Comparison of ENCODE assay signal across 8 mouse cellular contexts in the genomic region with DNA sequence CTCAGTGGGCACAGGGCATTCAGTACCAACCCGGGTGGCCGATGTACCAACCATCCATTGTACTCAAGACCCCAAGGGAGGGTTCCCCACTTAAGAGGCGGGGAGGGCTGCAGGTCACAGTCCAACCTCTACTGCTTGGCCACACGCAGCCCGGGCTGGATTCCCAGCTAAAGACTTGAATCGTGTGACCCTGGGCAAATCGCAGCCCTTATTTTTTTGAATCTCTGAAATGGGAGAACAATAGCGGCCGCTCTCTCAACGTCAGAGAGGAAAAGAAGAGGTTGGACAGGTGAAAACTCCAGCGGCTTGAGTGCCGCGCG. TPM values are rescaled to one million over a fixed set of nuclear protein-coding genes. Genes with fewer than 3 reads are reported as not detected.
DNase-seq lines count a peak whose midpoint lies in the region; ATAC-seq and TF ChIP-seq lines count a peak whose summit lies in the region.

No protein-coding gene starts in this region.

- 1% methylated on average over 14 of the region's 14 CpGs for WGBS in kidney, embryonic 14.5 days
- WGBS in hindbrain, embryonic 12.5 days = under 1% methylated on average over 14 of the region's 14 CpGs
- WGBS in midbrain, embryonic 14.5 days = under 1% methylated on average over 14 of the region's 14 CpGs

- H3K4me1 ChIP-seq in kidney, embryonic 14.5 days (ENCODE audit: control insufficient read depth, insufficient read depth, low read length) = peaks cover 34% of the 10 kb centered on the region
- H3K4me1 ChIP-seq in bone marrow macrophage, adult 2 months (ENCODE audit: control insufficient read depth, insufficient read depth, low read length) = peaks cover 12% of the 10 kb centered on the region
- H3K4me1 ChIP-seq in hindbrain, embryonic 12.5 days = peaks cover 30% of the 10 kb centered on the region
- peaks cover 26% of the 10 kb centered on the region for H3K4me1 ChIP-seq in midbrain, embryonic 14.5 days (ENCODE audit: control insufficient read depth, insufficient read depth, low read length)

- no peak for DNase-seq in kidney, postnatal 25 days
- peak; percentile 55 for DNase-seq in midbrain, embryonic 14.5 days
- no peak for DNase-seq in frontal cortex, postnatal 10 days (ENCODE audit: low spot score in 2 of 2)
- no peak for DNase-seq in layer of hippocampus, postnatal 36 days

- no peak for ATAC-seq in kidney, embryonic 14.5 days (ENCODE audit: low FRiP score, low TSS enrichment)
- ATAC-seq in hindbrain, embryonic 12.5 days (ENCODE audit: low FRiP score) = peak; percentile 18; the same call in 1 of the 2 replicates
- peak; percentile 4; the same call in 1 of the 2 replicates for ATAC-seq in midbrain, embryonic 14.5 days (ENCODE audit: low FRiP score, low TSS enrichment)
- ATAC-seq in granulocyte monocyte progenitor cell, adult 5-6 weeks (replicated peaks; ENCODE audit: poor library complexity, severe bottlenecking) = no peak

- no peaks in the 10 kb centered on the region for H3K27me3 ChIP-seq in kidney, embryonic 14.5 days (ENCODE audit: control insufficient read depth, insufficient read depth, low read length)
- H3K27me3 ChIP-seq in hindbrain, embryonic 12.5 days = no peaks in the 10 kb centered on the region
- H3K27me3 ChIP-seq in midbrain, embryonic 14.5 days (ENCODE audit: control insufficient read depth, insufficient read depth, low read length) = no peaks in the 10 kb centered on the region

- peaks cover 30% of the 10 kb centered on the region for H3K36me3 ChIP-seq in kidney, embryonic 14.5 days (ENCODE audit: control insufficient read depth, insufficient read depth, low read length)
- peaks cover 30% of the 10 kb centered on the region for H3K36me3 ChIP-seq in hindbrain, embryonic 12.5 days
- H3K36me3 ChIP-seq in midbrain, embryonic 14.5 days (ENCODE audit: control insufficient read depth, insufficient read depth, low read length) = peaks cover 28% of the 10 kb centered on the region

- peak overlapping the region; percentile 75 for H3K4me2 ChIP-seq in kidney, embryonic 14.5 days (replicated peaks; ENCODE audit: low read depth, low read length)
- H3K4me2 ChIP-seq in hindbrain, embryonic 12.5 days (replicated peaks) = peak overlapping the region; percentile 84
- peak overlapping the region; percentile 86 for H3K4me2 ChIP-seq in midbrain, embryonic 14.5 days (ENCODE audit: low read length)

- H3K27ac ChIP-seq in kidney, embryonic 14.5 days (ENCODE audit: low read depth, low read length) = peak overlapping the region; percentile 99
- no peak overlapping the region for H3K27ac ChIP-seq in bone marrow macrophage, adult 2 months (ENCODE audit: insufficient read depth, low read depth, low read length)
- H3K27ac ChIP-seq in hindbrain, embryonic 12.5 days = peak overlapping the region; percentile 97
- H3K27ac ChIP-seq in midbrain, embryonic 14.5 days (replicated peaks; ENCODE audit: low read depth, low read length) = peak overlapping the region; percentile 97

- H3K9ac ChIP-seq in kidney, embryonic 14.5 days (ENCODE audit: low read depth, low read length) = peak overlapping the region; percentile 99
- peak overlapping the region; percentile 99 for H3K9ac ChIP-seq in hindbrain, embryonic 12.5 days
- peak overlapping the region; percentile 100 for H3K9ac ChIP-seq in midbrain, embryonic 14.5 days (replicated peaks; ENCODE audit: low read length)

- no peak for TF ChIP-seq POLR2A in bone marrow macrophage, adult 2 months (IDR thresholded peaks at IDR 0.05; ENCODE audit: borderline replicate concordance, low read depth, low read length)

- H3K9me3 ChIP-seq in kidney, embryonic 14.5 days (ENCODE audit: control insufficient read depth, low read length) = no peaks in the 10 kb centered on the region
- no peaks in the 10 kb centered on the region for H3K9me3 ChIP-seq in hindbrain, embryonic 12.5 days (replicated peaks)
- no peaks in the 10 kb centered on the region for H3K9me3 ChIP-seq in midbrain, embryonic 14.5 days (ENCODE audit: control insufficient read depth, low read length)

- no peak for TF ChIP-seq CTCF in bone marrow macrophage, adult 2 months (IDR thresholded peaks at IDR 0.05; ENCODE audit: low read depth, low read length)

- H3K4me3 ChIP-seq in kidney, embryonic 14.5 days (ENCODE audit: low read length) = peak overlapping the region; percentile 100
- peak overlapping the region; percentile 66 for H3K4me3 ChIP-seq in bone marrow macrophage, adult 2 months (ENCODE audit: insufficient read depth, low read length)
- H3K4me3 ChIP-seq in hindbrain, embryonic 12.5 days = peak overlapping the region; percentile 95
- H3K4me3 ChIP-seq in midbrain, embryonic 14.5 days (replicated peaks; ENCODE audit: low read depth, low read length) = peak overlapping the region; percentile 100

RNA-seq across cellular contexts. Expression of a gene that starts 0.8 kb away (rescaled TPM):
- 68.2 and 111 TPM in 2 replicates for polyA plus RNA-seq in kidney, embryonic 14.5 days (2014; fragmentation: Nextera tagmentation; extraction: Ambion mirVana)
- 0.68 TPM in 1 of 2 replicates, not detected in the other for polyA plus RNA-seq in bone marrow macrophage, adult 2 months (2012; ENCODE audit: insufficient read depth, insufficient read length, missing spikeins)
- 149 and 152 TPM in 2 replicates for polyA plus RNA-seq in hindbrain, embryonic 12.5 days (2016; fragmentation: Nextera tagmentation; extraction: Ambion mirVana)
- polyA plus RNA-seq in midbrain, embryonic 14.5 days (2014; fragmentation: Nextera tagmentation; extraction: Ambion mirVana) = 68.4 and 103 TPM in 2 replicates
- total RNA-seq in granulocyte monocyte progenitor cell, adult 5-6 weeks (2014; fragmentation: Nextera tagmentation) = 4.9 and 7.3 TPM in 2 replicates
- 2.8 and 3.6 TPM in 2 replicates for total RNA-seq in granulocyte monocyte progenitor cell, adult 5-6 weeks (2017)
- 10 to 100 TPM; 10.9 to 15.0 TPM for total RNA-seq in layer of hippocampus, postnatal 36 days (2021)

RNA-seq across cellular contexts. Expression of a gene that starts 11.9 kb away (rescaled TPM):
- 15.8 and 20.6 TPM in 2 replicates for polyA plus RNA-seq in kidney, embryonic 14.5 days (2014; fragmentation: Nextera tagmentation; extraction: Ambion mirVana)
- 4.8 and 5.2 TPM in 2 replicates for polyA plus RNA-seq in bone marrow macrophage, adult 2 months (2012; ENCODE audit: insufficient read depth, insufficient read length, missing spikeins)
- polyA plus RNA-seq in hindbrain, embryonic 12.5 days (2016; fragmentation: Nextera tagmentation; extraction: Ambion mirVana) = 10.7 and 12.9 TPM in 2 replicates
- polyA plus RNA-seq in midbrain, embryonic 14.5 days (2014; fragmentation: Nextera tagmentation; extraction: Ambion mirVana) = 3.9 and 4.2 TPM in 2 replicates
- 3.5 and 14.4 TPM in 2 replicates for total RNA-seq in granulocyte monocyte progenitor cell, adult 5-6 weeks (2014; fragmentation: Nextera tagmentation)
- 5.8 and 6.1 TPM in 2 replicates for total RNA-seq in granulocyte monocyte progenitor cell, adult 5-6 weeks (2017)
- total RNA-seq in layer of hippocampus, postnatal 36 days (2021) = 1 to 10 TPM; 2.4 to 2.5 TPM

RNA-seq across cellular contexts. Expression of a gene that starts 11.9 kb away (rescaled TPM):
- 23.1 and 28.1 TPM in 2 replicates for polyA plus RNA-seq in kidney, embryonic 14.5 days (2014; fragmentation: Nextera tagmentation; extraction: Ambion mirVana)
- polyA plus RNA-seq in bone marrow macrophage, adult 2 months (2012; ENCODE audit: insufficient read depth, insufficient read length, missing spikeins) = 2.2 and 2.5 TPM in 2 replicates
- 9.4 and 10.2 TPM in 2 replicates for polyA plus RNA-seq in hindbrain, embryonic 12.5 days (2016; fragmentation: Nextera tagmentation; extraction: Ambion mirVana)
- 6.4 and 6.9 TPM in 2 replicates for polyA plus RNA-seq in midbrain, embryonic 14.5 days (2014; fragmentation: Nextera tagmentation; extraction: Ambion mirVana)
- total RNA-seq in granulocyte monocyte progenitor cell, adult 5-6 weeks (2014; fragmentation: Nextera tagmentation) = 1.1 and 3.5 TPM in 2 replicates
- total RNA-seq in granulocyte monocyte progenitor cell, adult 5-6 weeks (2017) = 2.9 and 4.1 TPM in 2 replicates
- 10 to 100 TPM; 22.3 to 24.0 TPM for total RNA-seq in layer of hippocampus, postnatal 36 days (2021)

RNA-seq across cellular contexts. Expression of a gene that starts 18.8 kb away (rescaled TPM):
- polyA plus RNA-seq in kidney, embryonic 14.5 days (2014; fragmentation: Nextera tagmentation; extraction: Ambion mirVana) = 1,650 and 2,291 TPM in 2 replicates
- polyA plus RNA-seq in bone marrow macrophage, adult 2 months (2012; ENCODE audit: insufficient read depth, insufficient read length, missing spikeins) = 867 and 1,013 TPM in 2 replicates
- 894 and 983 TPM in 2 replicates for polyA plus RNA-seq in hindbrain, embryonic 12.5 days (2016; fragmentation: Nextera tagmentation; extraction: Ambion mirVana)
- 977 and 1,164 TPM in 2 replicates for polyA plus RNA-seq in midbrain, embryonic 14.5 days (2014; fragmentation: Nextera tagmentation; extraction: Ambion mirVana)
- 5,451 and 5,560 TPM in 2 replicates for total RNA-seq in granulocyte monocyte progenitor cell, adult 5-6 weeks (2014; fragmentation: Nextera tagmentation)
- total RNA-seq in granulocyte monocyte progenitor cell, adult 5-6 weeks (2017) = 3,079 and 3,080 TPM in 2 replicates
- total RNA-seq in layer of hippocampus, postnatal 36 days (2021) = 100 to 1,000 TPM; 714 to 715 TPM

RNA-seq across cellular contexts. Expression of a gene that starts 23.7 kb away (rescaled TPM):
- polyA plus RNA-seq in kidney, embryonic 14.5 days (2014; fragmentation: Nextera tagmentation; extraction: Ambion mirVana) = 128 and 156 TPM in 2 replicates
- 28.8 and 30.5 TPM in 2 replicates for polyA plus RNA-seq in bone marrow macrophage, adult 2 months (2012; ENCODE audit: insufficient read depth, insufficient read length, missing spikeins)
- polyA plus RNA-seq in hindbrain, embryonic 12.5 days (2016; fragmentation: Nextera tagmentation; extraction: Ambion mirVana) = 75.2 and 81.0 TPM in 2 replicates
- polyA plus RNA-seq in midbrain, embryonic 14.5 days (2014; fragmentation: Nextera tagmentation; extraction: Ambion mirVana) = 51.7 and 53.3 TPM in 2 replicates
- 6.1 and 7.2 TPM in 2 replicates for total RNA-seq in granulocyte monocyte progenitor cell, adult 5-6 weeks (2014; fragmentation: Nextera tagmentation)
- total RNA-seq in granulocyte monocyte progenitor cell, adult 5-6 weeks (2017) = 1.5 and 3.6 TPM in 2 replicates
- 10 to 100 TPM; 26.8 to 28.5 TPM for total RNA-seq in layer of hippocampus, postnatal 36 days (2021)

Comparison
In these comparisons a context has a peak if more than half of its experiments do, and no peak if none do; other contexts are left out.
1. ATAC-seq: peak in hindbrain, embryonic 12.5 days (single experiment) and midbrain, embryonic 14.5 days (single experiment); none in kidney, embryonic 14.5 days (single experiment) and granulocyte monocyte progenitor cell, adult 5-6 weeks (single experiment).
2. RNA of a gene that starts 0.8 kb away (polyA plus RNA-seq): 149 to 152 TPM in hindbrain, embryonic 12.5 days, 68.4 to 103 TPM in midbrain, embryonic 14.5 days and 68.2 to 111 TPM in kidney, embryonic 14.5 days; 0.68 TPM in bone marrow macrophage, adult 2 months; every median in the first group is over 10 times any median in the second.
3. Peak in every context shown above with its lines, with median percentiles within 50 percentile points of each other: H3K4me2 ChIP-seq, H3K4me3 ChIP-seq and H3K9ac ChIP-seq.